Mouse (Mus musculus) heart, adult 2 months (tissue): Measurements from ENCODE around the gene Itch. TPM values are rescaled to one million over a fixed set of nuclear protein-coding genes. Genes with fewer than 3 reads are reported as not detected.
A peak's percentile ranks its signal among the peaks of the same experiment; 100 is the strongest.

Experiments used
- DNase-seq, 2 experiments: peaks; one replicate each; pipeline ENCODE4 v3.0.0; 2021
- H3K27ac ChIP-seq: fragments of 200-600 bp; 2 replicates; pipeline ENCODE4 v1.8.1; 2022
- H3K27me3 ChIP-seq: fragments of 200-500 bp; 2 replicates; pipeline ENCODE4 v1.6.1; 2012; ENCODE audit warnings: mild to moderate bottlenecking, low read length, inconsistent platforms, mixed read lengths; ENCODE audit not compliant: control insufficient read depth, insufficient read depth
- H3K36me3 ChIP-seq: fragments of 200-500 bp; 2 replicates; pipeline ENCODE4 v1.6.1; 2012; ENCODE audit warnings: low read length, inconsistent platforms; ENCODE audit not compliant: control insufficient read depth, insufficient read depth
- H3K4me1 ChIP-seq: fragments of 200-500 bp; 2 replicates; pipeline ENCODE4 v1.6.1; 2011; ENCODE audit warnings: low read length; ENCODE audit not compliant: control insufficient read depth, insufficient read depth
- H3K4me3 ChIP-seq: fragments of 200-600 bp; 2 replicates; pipeline ENCODE4 v1.8.1; 2022
- H3K79me2 ChIP-seq: fragments of 200-500 bp; replicated peaks from 2 replicates; pipeline ENCODE4 v1.6.1; 2012; ENCODE audit warnings: mild to moderate bottlenecking, inconsistent platforms, low read length, moderate library complexity, mixed read lengths; ENCODE audit not compliant: control insufficient read depth, insufficient read depth
- H3K9ac ChIP-seq: fragments of 200-500 bp; 2 replicates; pipeline ENCODE4 v1.6.1; 2012; ENCODE audit warnings: low read depth, mild to moderate bottlenecking, control low read depth, inconsistent platforms, low read length, mixed read lengths
- CTCF ChIP-seq: fragments of 200-600 bp; IDR thresholded peaks from 2 replicates; pipeline ENCODE4 v1.8.1; 2022; ENCODE audit warnings: antibody characterized with exemption, mild to moderate bottlenecking, moderate library complexity
- EP300 ChIP-seq: fragments of 200-500 bp; IDR thresholded peaks from 2 replicates; pipeline ENCODE4 v1.6.1; 2011; ENCODE audit warnings: low read depth, low read length, control low read depth; ENCODE audit not compliant: insufficient read depth
- POLR2A ChIP-seq: fragments of 200-500 bp; IDR thresholded peaks from 2 replicates; pipeline ENCODE4 v1.6.1; 2011; ENCODE audit warnings: mild to moderate bottlenecking, low read depth, low read length, control low read depth; ENCODE audit not compliant: insufficient read depth
- WGBS: fragments of 180-500 bp; shearing (Covaris S2); methylation state at CpG from one replicate; pipeline ENCODE4 v1.1.7; 2018; 5-methylcytosine and 5-hydroxymethylcytosine counted together
- intact Hi-C: fragments of 180-260 bp; cut with DNase I; formaldehyde crosslinking; loops from one replicate; pipeline ENCODE4 v1.15.1; 2025
- polyA plus RNA-seq: library from polyadenylated mRNA; depleted of rRNA; stranded (reverse); fragments of >200 nt; gene quantifications from 2 replicates; pipeline ENCODE4 v1.2.3, GENCODE M21; 2012
- total RNA-seq, 2 experiments: library from RNA; stranded (reverse); gene quantifications; 2 replicates each; pipeline ENCODE4 v1.2.3; 2021

Itch gene
- total and polyA plus RNA-seq, 3 experiments: 6.9 to 26.8 (median 26.4) TPM

- DNase-seq: no peak
- peak overlapping the region; percentile 76 for H3K9ac ChIP-seq
- H3K4me1 ChIP-seq: peaks cover 9% of the 10 kb centered on the region
- H3K27me3 ChIP-seq: no peaks in the 10 kb centered on the region
- peak overlapping the region; percentile 68 for H3K4me3 ChIP-seq
- H3K27ac ChIP-seq: peak overlapping the region; percentile 98
- peaks cover 2% of the 10 kb centered on the region; the same call in 1 of the 2 replicates for H3K36me3 ChIP-seq
- intact Hi-C loops: loop anchor here (2.0 kb wide), 1 partner anchor 39 kb away; no protein-coding TSS in a partner anchor
- TF ChIP-seq POLR2A (no peak), EP300 (0 out of 2 replicates have a peak, but pooled peaks have one; percentile 65), CTCF (no peak)
- 7% methylated on average over 13 of the region's 13 CpGs for WGBS
- peaks cover 3% of the 10 kb centered on the region; the same call in 1 of the 2 replicates for H3K79me2 ChIP-seq
These were observed 102.5 kb downstream of the Itch start for GRCm38 (mm10) chr2:155235746-155236361.

DNA sequence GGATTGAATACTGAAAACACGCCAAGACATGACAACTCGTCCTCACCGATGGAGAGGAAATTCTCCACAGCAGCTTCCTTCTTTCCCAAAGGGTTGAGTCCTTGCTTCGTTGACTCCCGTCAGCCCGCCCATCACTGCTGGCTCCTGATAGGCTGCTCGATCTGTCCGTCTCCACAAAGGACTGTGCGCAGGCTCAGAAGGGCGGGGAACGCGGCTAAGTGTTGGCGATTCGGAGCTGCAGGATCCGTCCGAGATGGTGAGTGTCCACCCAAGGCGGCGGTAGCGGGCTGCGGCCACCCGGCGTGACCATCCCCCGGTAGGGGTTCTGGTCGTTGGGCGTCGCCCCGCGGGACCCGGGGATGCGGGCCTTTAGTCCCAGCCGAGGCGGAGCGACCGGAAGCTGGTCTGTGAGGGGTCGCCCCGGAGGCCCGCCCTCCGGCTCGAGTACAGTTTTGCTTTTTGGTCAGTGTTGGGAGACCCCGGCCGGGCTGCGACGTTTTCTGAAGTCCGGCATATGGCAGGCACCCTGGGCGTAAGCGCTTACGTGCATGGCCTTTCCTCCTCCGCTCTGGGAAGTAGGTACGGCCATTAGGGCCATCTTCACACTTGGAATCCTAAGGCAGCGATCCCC, 103.2 kb downstream of the Itch start, which contains the start of gene Dynlrb1:
TSS of gene Dynlrb1 (plus strand) at position 172 of the 631 bp plus-strand sequence.
- H3K4me1 ChIP-seq: peaks cover 9% of the 10 kb centered on the region
- peak within 1 kb of the TSS; percentile 76 for H3K9ac ChIP-seq
- peak within 1 kb of the TSS; percentile 98 for H3K27ac ChIP-seq
- peaks cover 2% of the 10 kb centered on the region; the same call in 1 of the 2 replicates for H3K36me3 ChIP-seq
- WGBS: under 1% methylated on average over 48 of the region's 50 CpGs
- H3K79me2 ChIP-seq: peaks cover 3% of the 10 kb centered on the region; the same call in 1 of the 2 replicates
- TF ChIP-seq EP300: no peak
- TF ChIP-seq POLR2A: peak; percentile 95
- peak; percentile 46 for TF ChIP-seq CTCF
- DNase-seq: peak; percentile 99 to 100
- H3K4me3 ChIP-seq: peak within 1 kb of the TSS; percentile 68
- intact Hi-C loops: loop anchor here (2.0 kb wide), 1 partner anchor 38 kb away; no protein-coding TSS in a partner anchor
- no peaks in the 10 kb centered on the region for H3K27me3 ChIP-seq

DNA sequence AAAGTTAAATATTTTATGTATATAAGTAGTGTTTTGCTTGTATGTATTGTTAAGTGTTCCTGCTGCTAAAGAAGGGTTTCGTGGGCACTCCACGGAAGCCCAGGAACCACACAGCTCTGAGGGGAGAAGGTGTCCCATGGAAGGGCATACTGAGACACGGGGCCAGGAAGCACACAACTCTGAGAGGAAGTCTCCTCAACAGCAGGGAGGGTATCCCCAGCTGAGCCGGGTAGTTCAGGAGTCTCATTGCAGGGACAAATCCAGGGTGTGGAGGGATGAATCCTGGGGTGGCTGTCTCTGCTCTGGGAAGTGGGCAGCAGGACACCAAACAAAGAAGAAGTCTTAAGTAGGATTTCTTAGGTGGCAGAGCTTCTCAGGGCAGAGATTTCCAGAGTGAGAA, 104.0 kb downstream of the Itch start:
- 1% methylated on average over 4 of the region's 4 CpGs for WGBS
- Histone ChIP-seq H3K27me3 (no peaks in the 10 kb centered on the region), H3K36me3 (peaks cover 2% of the 10 kb centered on the region; the same call in 1 of the 2 replicates), H3K27ac (peak overlapping the region; percentile 98), H3K4me1 (peaks cover 9% of the 10 kb centered on the region), H3K9ac (peak overlapping the region; percentile 45), H3K4me3 (peak overlapping the region; percentile 68), H3K79me2 (peaks cover 3% of the 10 kb centered on the region; the same call in 1 of the 2 replicates)
- DNase-seq: no peak
- TF ChIP-seq EP300 (no peak), POLR2A (no peak), CTCF (no peak)
- intact Hi-C loops: loop anchor here (2.0 kb wide), 1 partner anchor 38 kb away; no protein-coding TSS in a partner anchor

- Histone ChIP-seq H3K27me3 (no peaks in the 10 kb centered on the region), H3K4me1 (peaks cover 12% of the 10 kb centered on the region), H3K36me3 (peaks cover 4% of the 10 kb centered on the region), H3K4me3 (no peak overlapping the region), H3K27ac (peak overlapping the region; percentile 56), H3K9ac (no peak overlapping the region), H3K79me2 (peaks cover 3% of the 10 kb centered on the region; the same call in 1 of the 2 replicates)
- peak in 1 of 2 experiments; percentile 48 for DNase-seq
- WGBS: 55% methylated on average over 4 of the region's 4 CpGs
- TF ChIP-seq EP300 (0 out of 2 replicates have a peak, but pooled peaks have one; percentile 54), CTCF (peak; percentile 62), POLR2A (no peak)
- intact Hi-C loops: no loop called here
These were observed 107.6 kb downstream of the Itch start for GRCm38 (mm10) chr2:155240915-155241314.

- no peak for TF ChIP-seq EP300
- no peak for TF ChIP-seq POLR2A
- no peak for TF ChIP-seq CTCF
- WGBS: 40% methylated on average over 7 of the region's 7 CpGs
- peaks cover 3% of the 10 kb centered on the region; the same call in 1 of the 2 replicates for H3K79me2 ChIP-seq
- H3K27me3 ChIP-seq: no peaks in the 10 kb centered on the region
- H3K9ac ChIP-seq: no peak overlapping the region
- H3K4me1 ChIP-seq: peaks cover 10% of the 10 kb centered on the region
- H3K27ac ChIP-seq: peak overlapping the region; percentile 48; the same call in 1 of the 2 replicates
- intact Hi-C loops: no loop called here
- H3K4me3 ChIP-seq: no peak overlapping the region
- DNase-seq: peak; percentile 40 to 47
- H3K36me3 ChIP-seq: peaks cover 4% of the 10 kb centered on the region
These were observed 109.1 kb downstream of the Itch start for GRCm38 (mm10) chr2:155242296-155242855.
